ENCODE assay signal across 16 mouse cellular contexts in genomic region chr7:75413903-75414302, GRCm38 (mm10). TPM values are rescaled to one million over a fixed set of nuclear protein-coding genes. Genes with fewer than 3 reads are reported as not detected.
A peak's percentile ranks its signal among the peaks of the same experiment; 100 is the strongest.
DNase-seq lines count a peak whose midpoint lies in the region; ATAC-seq lines count a peak whose summit lies in the region.
"Had no signal": no experiment of that assay in that cellular context is flagged by ENCODE, and none has a peak within 500 bp of the region (broad histone marks: within the 10 kb centered on the region; RNA-seq: fewer than 3 reads in every experiment).

No protein-coding gene starts in this region.

- H3K27me3 ChIP-seq in limb, embryonic 12.5 days: no peaks in the 10 kb centered on the region
- H3K27me3 ChIP-seq in limb, embryonic 10.5 days (ENCODE audit: low read depth, poor library complexity, severe bottlenecking): no peaks in the 10 kb centered on the region
- H3K27me3 ChIP-seq in intestine, embryonic 15.5 days (replicated peaks): no peaks in the 10 kb centered on the region
- H3K27me3 ChIP-seq in midbrain, embryonic 14.5 days (ENCODE audit: control insufficient read depth, insufficient read depth, low read length): no peaks in the 10 kb centered on the region
- H3K27me3 ChIP-seq: hindbrain, embryonic 15.5 days; megakaryocyte, embryonic 14.5 days; neural tube, embryonic 13.5 days had no signal

- no peak overlapping the region for H3K9ac ChIP-seq in limb, embryonic 12.5 days (replicated peaks)
- H3K9ac ChIP-seq in intestine, embryonic 15.5 days: no peak overlapping the region
- H3K9ac ChIP-seq in midbrain, embryonic 14.5 days (replicated peaks; ENCODE audit: low read length): no peak overlapping the region
- H3K9ac ChIP-seq: hindbrain, embryonic 15.5 days; lung, embryonic 14.5 days; neural tube, embryonic 13.5 days had no signal

- H3K36me3 ChIP-seq in limb, embryonic 12.5 days: no peaks in the 10 kb centered on the region
- H3K36me3 ChIP-seq in limb, embryonic 10.5 days: no peaks in the 10 kb centered on the region
- no peaks in the 10 kb centered on the region for H3K36me3 ChIP-seq in intestine, embryonic 15.5 days
- no peaks in the 10 kb centered on the region for H3K36me3 ChIP-seq in midbrain, embryonic 14.5 days (ENCODE audit: control insufficient read depth, insufficient read depth, low read length)
- H3K36me3 ChIP-seq: hindbrain, embryonic 15.5 days; neural tube, embryonic 13.5 days had no signal

- H3K9me3 ChIP-seq in limb, embryonic 12.5 days: no peaks in the 10 kb centered on the region
- H3K9me3 ChIP-seq in limb, embryonic 10.5 days (replicated peaks): no peaks in the 10 kb centered on the region
- H3K9me3 ChIP-seq in intestine, embryonic 15.5 days: no peaks in the 10 kb centered on the region
- H3K9me3 ChIP-seq in midbrain, embryonic 14.5 days (ENCODE audit: control insufficient read depth, low read length): no peaks in the 10 kb centered on the region
- H3K9me3 ChIP-seq: hindbrain, embryonic 15.5 days; megakaryocyte, embryonic 14.5 days; neural tube, embryonic 13.5 days had no signal

- WGBS in limb, embryonic 12.5 days: 60% methylated on average over 6 of the region's 6 CpGs
- 66% methylated on average over 6 of the region's 6 CpGs for WGBS in limb, embryonic 10.5 days
- WGBS in intestine, embryonic 15.5 days: 74% methylated on average over 6 of the region's 6 CpGs
- WGBS in midbrain, embryonic 14.5 days: 38% methylated on average over 6 of the region's 6 CpGs

- 0 out of 2 replicates have a peak, but pooled peaks have one; percentile 37 for ATAC-seq in limb, embryonic 12.5 days (ENCODE audit: insufficient number of reproducible peaks, insufficient read depth, low FRiP score, low TSS enrichment, low read depth)
- ATAC-seq in intestine, embryonic 15.5 days: no peak
- ATAC-seq in midbrain, embryonic 14.5 days (ENCODE audit: low FRiP score, low TSS enrichment): no peak
- ATAC-seq: CD4-positive, CD25-positive, alpha-beta regulatory T cell, adult 4 months had no signal

- no peak overlapping the region for H3K4me2 ChIP-seq in limb, embryonic 12.5 days
- H3K4me2 ChIP-seq in intestine, embryonic 15.5 days (replicated peaks): no peak overlapping the region
- H3K4me2 ChIP-seq in midbrain, embryonic 14.5 days (ENCODE audit: low read length): no peak overlapping the region
- H3K4me2 ChIP-seq: hindbrain, embryonic 15.5 days; lung, embryonic 14.5 days; neural tube, embryonic 13.5 days had no signal

- H3K4me1 ChIP-seq in limb, embryonic 12.5 days (replicated peaks): no peaks in the 10 kb centered on the region
- H3K4me1 ChIP-seq in limb, embryonic 10.5 days: peaks cover 2% of the 10 kb centered on the region; the same call in 1 of the 2 replicates
- peaks cover 14% of the 10 kb centered on the region; the same call in 1 of the 2 replicates for H3K4me1 ChIP-seq in intestine, embryonic 15.5 days (replicated peaks)
- H3K4me1 ChIP-seq in midbrain, embryonic 14.5 days (ENCODE audit: control insufficient read depth, insufficient read depth, low read length): no peaks in the 10 kb centered on the region
- H3K4me1 ChIP-seq: hindbrain, embryonic 15.5 days had no signal

- no peak overlapping the region for H3K27ac ChIP-seq in limb, embryonic 12.5 days
- no peak overlapping the region for H3K27ac ChIP-seq in limb, embryonic 10.5 days
- H3K27ac ChIP-seq in intestine, embryonic 15.5 days: 0 out of 2 replicates have a peak overlapping the region, but pooled peaks have one; percentile 29
- no peak overlapping the region for H3K27ac ChIP-seq in midbrain, embryonic 14.5 days (replicated peaks; ENCODE audit: low read depth, low read length)
- H3K27ac ChIP-seq: hindbrain, embryonic 15.5 days; neural tube, embryonic 13.5 days had no signal

- DNase-seq in limb, embryonic 10.5 days (ENCODE audit: low spot score): no peak
- DNase-seq in Muller cell, postnatal 12 days (ENCODE audit: inconsistent ontology term): peak; percentile 23
- DNase-seq in spleen, postnatal 4 days (ENCODE audit: low spot score in 2 of 2): peak; percentile 21 to 66
- DNase-seq in midbrain, embryonic 14.5 days: no peak
- no peak for DNase-seq in cerebellum, postnatal 4 days (ENCODE audit: low spot score in 2 of 2)
- DNase-seq: adrenal gland, postnatal 14 days; cerebellum, postnatal 14 days; heart, adult 18-20 months; kidney, adult 8-10 months; lung, embryonic 14.5 days had no signal

- no peak overlapping the region for H3K4me3 ChIP-seq in limb, embryonic 12.5 days (replicated peaks)
- H3K4me3 ChIP-seq in limb, embryonic 10.5 days: no peak overlapping the region
- no peak overlapping the region for H3K4me3 ChIP-seq in intestine, embryonic 15.5 days (replicated peaks)
- H3K4me3 ChIP-seq in midbrain, embryonic 14.5 days (replicated peaks; ENCODE audit: low read depth, low read length): no peak overlapping the region
- H3K4me3 ChIP-seq: hindbrain, embryonic 15.5 days; megakaryocyte, embryonic 14.5 days; neural tube, embryonic 13.5 days had no signal

RNA-seq across cellular contexts. Expression of gene Akap13, which starts 41.4 kb away (rescaled TPM):
- 42.8 and 44.9 TPM in 2 replicates for polyA plus RNA-seq in limb, embryonic 12.5 days (2016; fragmentation: Nextera tagmentation; extraction: Ambion mirVana)
- 24.3 and 31.2 TPM in 2 replicates for polyA plus RNA-seq in limb, embryonic 10.5 days (2016; fragmentation: Nextera tagmentation; extraction: Ambion mirVana)
- polyA plus RNA-seq in intestine, embryonic 15.5 days (2015; fragmentation: Nextera tagmentation; extraction: Ambion mirVana): 29.4 and 31.2 TPM in 2 replicates
- polyA plus RNA-seq in midbrain, embryonic 14.5 days (2014; fragmentation: Nextera tagmentation; extraction: Ambion mirVana): 17.1 and 18.9 TPM in 2 replicates

Comparison
In these comparisons a context has a peak if more than half of its experiments do, and no peak if none do; other contexts are left out.
1. DNase-seq: peak in Muller cell, postnatal 12 days (single experiment) and spleen, postnatal 4 days (2 of 2); none in limb, embryonic 10.5 days (single experiment), midbrain, embryonic 14.5 days (single experiment) and cerebellum, postnatal 4 days (0 of 2).